Mouse (Mus musculus) CH12.LX (cell line): ENCODE data around the gene Nfic. TPM values are rescaled to one million over a fixed set of nuclear protein-coding genes. Genes with fewer than 3 reads are reported as not detected.

Experiments
- DNase-seq: peaks from one replicate; pipeline ENCODE4 v3.0.0-alpha.2; 2013; ENCODE audit errors: extremely low read depth
- H3K27ac ChIP-seq: 2 replicates; pipeline ENCODE4 v1.5.1; 2012; ENCODE audit warnings: low read depth, mild to moderate bottlenecking, control low read depth, moderate library complexity; ENCODE audit not compliant: insufficient read depth
- H3K27me3 ChIP-seq: replicated peaks from 2 replicates; pipeline ENCODE3; 2012; ENCODE audit warnings: inconsistent platforms
- H3K36me3 ChIP-seq, 2 experiments: replicated peaks in 1 of 2; 2 replicates each; pipeline versions ENCODE3 to v1.6.1; 2012; ENCODE audit warnings: inconsistent platforms in 1 of 2, low read length in 1 of 2, mild to moderate bottlenecking in 1 of 2, mixed read lengths in 1 of 2, moderate library complexity in 1 of 2; ENCODE audit not compliant: control insufficient read depth in 1 of 2, insufficient read depth in 1 of 2
- H3K4me1 ChIP-seq, 2 experiments: 2 replicates each; pipeline ENCODE4 v1.6.1; 2012; ENCODE audit warnings: inconsistent platforms in 1 of 2, moderate library complexity in 1 of 2; ENCODE audit not compliant: insufficient read depth in 2 of 2, control insufficient read depth in 1 of 2
- H3K4me2 ChIP-seq: 2 replicates; pipeline ENCODE4 v1.6.1; 2012; ENCODE audit warnings: low read depth, mild to moderate bottlenecking, control low read depth; ENCODE audit not compliant: poor library complexity, insufficient read depth, severe bottlenecking
- H3K4me3 ChIP-seq, 3 experiments: fragments of 150-350 bp in 1 of 3; sonication (generic) in 1 of 3; replicated peaks in 1 of 3; 2 replicates each; pipeline versions ENCODE3 to v1.5.1; 2011 to 2012; ENCODE audit warnings: low read depth in 2 of 3, low read length in 2 of 3, mild to moderate bottlenecking in 2 of 3, moderate library complexity in 2 of 3, control low read depth in 1 of 3, improper control_type of control experiment in 1 of 3, inconsistent platforms in 1 of 3, mixed read lengths in 1 of 3; ENCODE audit not compliant: poor library complexity in 1 of 3
- H3K79me2 ChIP-seq: replicated peaks from 2 replicates; pipeline ENCODE4 v1.6.1; 2012; ENCODE audit warnings: mild to moderate bottlenecking, moderate library complexity; ENCODE audit not compliant: control insufficient read depth, poor library complexity, insufficient read depth, severe bottlenecking; ENCODE audit errors: extremely low read depth
- H3K9ac ChIP-seq: 2 replicates; pipeline ENCODE4 v1.6.1; 2012; ENCODE audit warnings: low read depth, mild to moderate bottlenecking, control low read depth, moderate library complexity; ENCODE audit not compliant: insufficient read depth
- H3K9me3 ChIP-seq: replicated peaks from 2 replicates; pipeline ENCODE3; 2012; ENCODE audit warnings: low read length, inconsistent platforms, mixed read lengths
- CHD1 ChIP-seq: IDR thresholded peaks from 2 replicates; pipeline ENCODE4 v1.6.1; 2012; ENCODE audit warnings: low read depth, low read length, improper control_type of control experiment, inconsistent platforms
- CHD2 ChIP-seq: IDR thresholded peaks from 2 replicates; pipeline ENCODE4 v1.6.1; 2011; ENCODE audit warnings: low read length, improper control_type of control experiment
- ELF1 ChIP-seq: IDR thresholded peaks from 2 replicates; pipeline ENCODE4 v1.6.1; 2014; ENCODE audit warnings: low read depth, mild to moderate bottlenecking, inconsistent platforms, low read length, improper control_type of control experiment
- EP300 ChIP-seq: IDR thresholded peaks from 2 replicates; pipeline ENCODE4 v1.6.1; 2011; ENCODE audit warnings: low read length, improper control_type of control experiment
- GABPA ChIP-seq: IDR thresholded peaks from 2 replicates; pipeline ENCODE4 v1.6.1; 2012; ENCODE audit warnings: low read depth, low read length, improper control_type of control experiment, inconsistent platforms; ENCODE audit not compliant: insufficient replicate concordance
- HCFC1 ChIP-seq: IDR thresholded peaks from 2 replicates; pipeline ENCODE4 v1.6.1; 2012; ENCODE audit warnings: low read depth, mild to moderate bottlenecking, inconsistent platforms, low read length, improper control_type of control experiment
- JUN ChIP-seq: IDR thresholded peaks from 2 replicates; pipeline ENCODE4 v1.6.1; 2011; ENCODE audit warnings: low read depth, mild to moderate bottlenecking, low read length, improper control_type of control experiment, moderate library complexity; ENCODE audit not compliant: insufficient read depth
- MAFK ChIP-seq: IDR thresholded peaks from 2 replicates; pipeline ENCODE4 v1.6.1; 2011; ENCODE audit warnings: low read length, improper control_type of control experiment; ENCODE audit not compliant: insufficient replicate concordance
- MAZ ChIP-seq: IDR thresholded peaks from 2 replicates; pipeline ENCODE4 v1.6.1; 2012; ENCODE audit warnings: low read depth, mild to moderate bottlenecking, inconsistent platforms, low read length, improper control_type of control experiment, moderate library complexity
- NELFE ChIP-seq: IDR thresholded peaks from 2 replicates; pipeline ENCODE4 v1.6.1; 2011; ENCODE audit warnings: low read depth, low read length, improper control_type of control experiment
- NRF1 ChIP-seq: IDR thresholded peaks from 2 replicates; pipeline ENCODE4 v1.6.1; 2014; ENCODE audit warnings: low read depth, mild to moderate bottlenecking, inconsistent platforms, low read length, improper control_type of control experiment, moderate library complexity
- RCOR1 ChIP-seq: conservative IDR thresholded peaks from 2 replicates; pipeline ENCODE4 v1.6.1; 2012; ENCODE audit warnings: low read depth, mild to moderate bottlenecking, inconsistent platforms, low read length, improper control_type of control experiment
- TCF12 ChIP-seq: IDR thresholded peaks from 2 replicates; pipeline ENCODE4 v1.6.1; 2014; ENCODE audit warnings: low read depth, mild to moderate bottlenecking, inconsistent platforms, low read length, improper control_type of control experiment
- UBTF ChIP-seq: IDR thresholded peaks from 2 replicates; pipeline ENCODE4 v1.6.1; 2012; ENCODE audit warnings: low read depth, mild to moderate bottlenecking, inconsistent platforms, low read length, improper control_type of control experiment, moderate library complexity
- USF1 ChIP-seq: IDR thresholded peaks from 2 replicates; pipeline ENCODE4 v1.6.1; 2014; ENCODE audit warnings: low read depth, mild to moderate bottlenecking, inconsistent platforms, low read length, improper control_type of control experiment
- ZKSCAN1 ChIP-seq: IDR thresholded peaks from 2 replicates; pipeline ENCODE4 v1.6.1; 2012; ENCODE audit warnings: low read depth, inconsistent platforms, low read length, improper control_type of control experiment, borderline replicate concordance
- ZMIZ1 ChIP-seq: IDR thresholded peaks from 2 replicates; pipeline ENCODE4 v1.6.1; 2012; ENCODE audit warnings: low read depth, mild to moderate bottlenecking, inconsistent platforms, low read length, improper control_type of control experiment
- dilution Hi-C: fragments of 300-500 bp; cut with MboI; formaldehyde crosslinking; loops from 2 replicates; pipeline ENCODE4 v1.14.3; 2020; ENCODE audit warnings: low sequenced_read_pairs; ENCODE audit not compliant: extremely low pct_unique_long_range_greater_than_20kb, extremely low pct_ligation_motif_present
- in situ Hi-C: fragments of 300-500 bp; cut with MboI; formaldehyde crosslinking; loops from 3 replicates; pipeline ENCODE4 v1.14.3; 2019; ENCODE audit warnings: low sequenced_read_pairs, low pct_ligation_motif_present, low pct_unique_long_range_greater_than_20kb, mixed read lengths
- polyA plus RNA-seq: library from polyadenylated mRNA; unstranded; fragments of >175 nt; gene quantifications from 2 replicates; pipeline ENCODE4 v1.2.1, GENCODE M21; 2012; ENCODE audit warnings: low read depth; ENCODE audit not compliant: insufficient read length
- total RNA-seq, 2 experiments: library from RNA; depleted of rRNA; stranded (reverse); fragments of 300-350 nt in 1 of 2; fragments of >200 nt in 1 of 2; gene quantifications; 2 replicates each; pipeline ENCODE4 v1.2.3; 2012 to 2014

Gene Nfic
- total and polyA plus RNA-seq, 3 experiments, result 0.07 to 4.7 (median 4.0) TPM

DNA sequence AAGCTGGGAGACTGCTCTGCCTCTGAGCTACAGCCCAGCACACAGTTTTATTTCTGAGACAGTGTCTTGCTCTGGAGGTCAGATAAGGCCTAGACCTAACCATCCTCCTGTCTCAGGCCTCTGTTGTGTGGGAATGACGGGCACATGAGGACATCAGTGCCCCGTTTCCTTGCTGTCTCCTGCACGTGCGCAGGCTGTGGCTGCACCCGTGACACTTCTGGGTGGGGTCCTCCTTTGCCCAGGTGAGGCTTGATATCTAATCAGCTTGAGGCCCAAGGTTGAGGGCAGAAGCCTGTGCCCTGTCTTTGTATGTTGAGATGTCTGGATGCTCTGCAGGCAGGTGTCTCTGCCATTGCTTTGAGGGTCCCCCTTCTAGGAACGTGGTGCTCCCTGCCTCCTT, 63.2 kb downstream of the Nfic start:
- no peaks in the 10 kb centered on the region for H3K79me2 ChIP-seq
- H3K4me1 ChIP-seq, result no peaks in the 10 kb centered on the region; a peak in 1 of 4 replicates
- H3K27ac ChIP-seq, result no peak overlapping the region
- in situ Hi-C loops (no loop called here), dilution Hi-C loops (no loop called here)
- H3K4me3 ChIP-seq, result no peak overlapping the region
- H3K9ac ChIP-seq, result no peak overlapping the region
- TF ChIP-seq GABPA (no peak), ZMIZ1 (no peak), HCFC1 (no peak), UBTF (no peak), CHD1 (no peak)
- no peak overlapping the region for H3K4me2 ChIP-seq
- no peaks in the 10 kb centered on the region for H3K9me3 ChIP-seq
- DNase-seq, result no peak
- H3K27me3 ChIP-seq, result no peaks in the 10 kb centered on the region
- peaks cover 39 to 60% of the 10 kb centered on the region in 2 experiments for H3K36me3 ChIP-seq

DNA sequence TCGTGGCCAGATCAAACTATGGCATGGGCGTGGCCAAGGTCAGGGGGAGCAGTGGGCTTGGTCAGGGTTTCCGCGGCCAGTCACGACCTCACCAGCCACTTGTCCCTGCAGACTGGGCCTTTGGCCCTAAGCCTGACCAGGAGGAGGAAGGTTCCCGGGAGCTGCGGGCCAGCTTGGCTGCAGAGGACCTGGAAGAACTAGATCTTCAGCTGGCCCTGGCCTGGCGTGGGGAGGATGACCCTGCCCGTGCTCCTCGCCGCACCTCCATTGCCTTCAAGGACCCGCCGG, 64.8 kb downstream of the Nfic start:
- TF ChIP-seq RCOR1 (no peak), HCFC1 (no peak), CHD2 (no peak), EP300 (no peak), CHD1 (no peak), TCF12 (no peak), MAFK (no peak), NELFE (no peak), JUN (no peak), GABPA (no peak), ZKSCAN1 (no peak), USF1 (no peak), MAZ (no peak), ELF1 (no peak), NRF1 (no peak)
- Histone ChIP-seq H3K27ac (no peak overlapping the region), H3K4me1 (peaks cover 4 to 8% of the 10 kb centered on the region in 2 experiments), H3K79me2 (peaks cover 6% of the 10 kb centered on the region), H3K36me3 (peaks cover 49 to 69% of the 10 kb centered on the region in 2 experiments), H3K4me2 (no peak overlapping the region), H3K27me3 (no peaks in the 10 kb centered on the region), H3K9ac (no peak overlapping the region), H3K9me3 (no peaks in the 10 kb centered on the region), H3K4me3 (no peak overlapping the region)
- dilution Hi-C loops (no loop called here), in situ Hi-C loops (no loop called here)
- DNase-seq, result no peak
